Comparison of ENCODE assay signal across 8 mouse cellular contexts in the genomic region with DNA sequence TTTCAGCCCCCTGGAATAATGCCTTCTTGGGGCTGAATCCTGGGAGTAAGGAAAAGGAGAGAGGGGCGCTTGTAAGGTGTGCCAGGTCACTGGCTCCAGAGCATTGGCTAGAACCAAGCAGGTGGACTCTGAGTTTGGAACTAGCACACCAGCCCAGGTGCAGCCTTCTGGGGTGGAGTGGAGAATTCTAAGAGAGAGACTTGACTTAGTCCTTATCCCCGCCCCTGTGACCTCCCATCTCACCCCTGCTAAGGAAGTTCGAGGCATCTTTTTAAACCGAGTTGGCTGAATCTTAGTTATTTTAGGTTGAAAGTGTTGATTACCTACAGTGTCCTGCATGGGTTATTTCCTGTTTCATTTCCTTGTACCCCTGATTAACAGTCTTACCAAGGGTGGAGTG. TPM values are rescaled to one million over a fixed set of nuclear protein-coding genes. Genes with fewer than 3 reads are reported as not detected.
DNase-seq lines count a peak whose midpoint lies in the region; TF ChIP-seq lines count a peak whose summit lies in the region.

No protein-coding gene starts in this region.

- peaks cover 69% of the 10 kb centered on the region for H3K4me1 ChIP-seq in erythroblast, embryonic 14.5 days (ENCODE audit: control insufficient read depth)
- no peaks in the 10 kb centered on the region; the same call in 1 of the 2 replicates for H3K4me1 ChIP-seq in kidney, adult 2 months (ENCODE audit: control insufficient read depth, insufficient read depth, low read length)
- peaks cover 22% of the 10 kb centered on the region for H3K4me1 ChIP-seq in thymus, adult 2 months (replicated peaks; ENCODE audit: control insufficient read depth, insufficient read depth, low read length)

- TF ChIP-seq CTCF in kidney, adult 2 months (conservative IDR thresholded peaks at IDR 0.05; ENCODE audit: insufficient read depth, insufficient read length, low read depth, low read length): no peak
- TF ChIP-seq CTCF in thymus, adult 2 months (IDR thresholded peaks at IDR 0.05; ENCODE audit: borderline replicate concordance, control insufficient read depth, extremely low read depth, insufficient read depth, low read length, poor library complexity): no peak

- H3K27ac ChIP-seq in kidney, adult 2 months (ENCODE audit: insufficient read depth, low read depth, low read length): no peak overlapping the region
- peak overlapping the region; percentile 16 for H3K27ac ChIP-seq in thymus, adult 2 months (ENCODE audit: control insufficient read depth, insufficient read depth, low read length)

- 37% methylated on average over 4 of the region's 4 CpGs for WGBS in kidney, adult 2 months
- WGBS in thymus, adult 2 months: 12% methylated on average over 4 of the region's 4 CpGs

- TF ChIP-seq POLR2A in kidney, adult 2 months (IDR thresholded peaks at IDR 0.05; ENCODE audit: low read depth, low read length): no peak
- no peak for TF ChIP-seq POLR2A in thymus, adult 2 months (IDR thresholded peaks at IDR 0.05; ENCODE audit: control insufficient read depth, extremely low read depth, insufficient read depth, low read length, poor library complexity)

- H3K4me3 ChIP-seq in erythroblast, embryonic 14.5 days (replicated peaks): peak overlapping the region; percentile 93
- H3K4me3 ChIP-seq in kidney, adult 2 months (ENCODE audit: insufficient read depth, low read depth, low read length): peak overlapping the region; percentile 69
- H3K4me3 ChIP-seq in thymus, adult 2 months (ENCODE audit: control insufficient read depth, insufficient read depth, low read length): peak overlapping the region; percentile 89

- no peaks in the 10 kb centered on the region for H3K9me3 ChIP-seq in erythroblast, embryonic 14.5 days (ENCODE audit: control insufficient read depth, low read length)

- DNase-seq in kidney, adult 18-20 months: peak; percentile 16
- no peak for DNase-seq in kidney, adult 11 months
- DNase-seq in kidney, adult 2 months: peak; percentile 29
- DNase-seq in lung, postnatal 36 days: peak; percentile 17
- DNase-seq in thymus, adult 2 months: peak; percentile 66
- no peak for DNase-seq in right cerebral cortex, postnatal 25 days
- no peak for DNase-seq in right cerebral cortex, postnatal 36 days (ENCODE audit: low spot score in 2 of 2)

- H3K27me3 ChIP-seq in erythroblast, embryonic 14.5 days (ENCODE audit: control insufficient read depth): no peaks in the 10 kb centered on the region
- no peaks in the 10 kb centered on the region for H3K27me3 ChIP-seq in kidney, adult 2 months (replicated peaks; ENCODE audit: control insufficient read depth, insufficient read depth, low read length)
- H3K27me3 ChIP-seq in thymus, adult 2 months (ENCODE audit: control insufficient read depth, insufficient read depth, low read length): no peaks in the 10 kb centered on the region

- peaks cover 44% of the 10 kb centered on the region for H3K36me3 ChIP-seq in erythroblast, embryonic 14.5 days (ENCODE audit: control insufficient read depth)
- no peaks in the 10 kb centered on the region for H3K36me3 ChIP-seq in kidney, adult 2 months (ENCODE audit: control insufficient read depth, insufficient read depth, low read length)
- H3K36me3 ChIP-seq in thymus, adult 2 months (ENCODE audit: control insufficient read depth, insufficient read depth, low read length): no peaks in the 10 kb centered on the region

RNA-seq across cellular contexts. Expression of gene Zdhhc14, which starts 1.5 kb away (rescaled TPM):
- polyA plus RNA-seq in erythroblast, embryonic 14.5 days (2012): 6.5 and 6.7 TPM in 2 replicates
- polyA plus RNA-seq in kidney, adult 2 months (2012; rRNA removed): 2.1 and 2.4 TPM in 2 replicates
- 13.3 and 15.4 TPM in 2 replicates for polyA plus RNA-seq in thymus, adult 2 months (2012; rRNA removed)

RNA-seq across cellular contexts. Expression of gene Tmem242, which starts 53.8 kb away (rescaled TPM):
- 1.8 and 2.8 TPM in 2 replicates for polyA plus RNA-seq in erythroblast, embryonic 14.5 days (2012)
- 17.3 and 28.2 TPM in 2 replicates for polyA plus RNA-seq in kidney, adult 2 months (2012; rRNA removed)
- 9.2 and 10.1 TPM in 2 replicates for polyA plus RNA-seq in thymus, adult 2 months (2012; rRNA removed)

Comparison
In these comparisons a context has a peak if more than half of its experiments do, and no peak if none do; other contexts are left out.
1. DNase-seq: peak in kidney, adult 18-20 months (single experiment), kidney, adult 2 months (single experiment), lung, postnatal 36 days (single experiment) and thymus, adult 2 months (single experiment); none in kidney, adult 11 months (single experiment), right cerebral cortex, postnatal 25 days (single experiment) and right cerebral cortex, postnatal 36 days (0 of 2).
2. Peak in every context shown above with its lines, with median percentiles within 50 percentile points of each other: H3K4me3 ChIP-seq.